Mouse (Mus musculus): ENCODE measurements around the gene Atp5g1. TPM values are rescaled to one million over a fixed set of nuclear protein-coding genes. Genes with fewer than 3 reads are reported as not detected.

Gene Atp5g1
- polyA plus RNA-seq, 1 experiment from 2014 or later = 530 TPM

GRCm38 (mm10) chr11:96068231-96068630, 7.2 kb downstream of the Atp5g1 start:
- peaks cover 20% of the 10 kb centered on the region for H3K4me1 ChIP-seq (replicated peaks)
- H3K4me2 ChIP-seq = no peak overlapping the region
- H3K9me3 ChIP-seq = no peaks in the 10 kb centered on the region
- no peak for ATAC-seq (ENCODE audit: low FRiP score)
- H3K4me3 ChIP-seq = no peak overlapping the region
- no peaks in the 10 kb centered on the region for H3K27me3 ChIP-seq
- peaks cover 18% of the 10 kb centered on the region for H3K36me3 ChIP-seq
- no peak overlapping the region for H3K27ac ChIP-seq
- H3K9ac ChIP-seq = no peak overlapping the region
- 76% methylated on average over 5 of the region's 5 CpGs for WGBS

GRCm38 (mm10) chr11:96065215-96065911, 10.1 kb downstream of the Atp5g1 start, which contains the start of gene Ube2z:
TSS of gene Ube2z (minus strand) at chr11:96065388.
- Histone ChIP-seq H3K36me3 (peaks cover 15% of the 10 kb centered on the region), H3K27ac (peak within 1 kb of the TSS; percentile 87), H3K4me2 (peak within 1 kb of the TSS; percentile 92), H3K9ac (peak within 1 kb of the TSS; percentile 97), H3K4me1 (replicated peaks) (peaks cover 29% of the 10 kb centered on the region), H3K27me3 (no peaks in the 10 kb centered on the region), H3K4me3 (peak within 1 kb of the TSS; percentile 96), H3K9me3 (no peaks in the 10 kb centered on the region)
- peak; percentile 99 for ATAC-seq (ENCODE audit: low FRiP score)
- WGBS = 6% methylated on average over 37 of the region's 50 CpGs

DNA sequence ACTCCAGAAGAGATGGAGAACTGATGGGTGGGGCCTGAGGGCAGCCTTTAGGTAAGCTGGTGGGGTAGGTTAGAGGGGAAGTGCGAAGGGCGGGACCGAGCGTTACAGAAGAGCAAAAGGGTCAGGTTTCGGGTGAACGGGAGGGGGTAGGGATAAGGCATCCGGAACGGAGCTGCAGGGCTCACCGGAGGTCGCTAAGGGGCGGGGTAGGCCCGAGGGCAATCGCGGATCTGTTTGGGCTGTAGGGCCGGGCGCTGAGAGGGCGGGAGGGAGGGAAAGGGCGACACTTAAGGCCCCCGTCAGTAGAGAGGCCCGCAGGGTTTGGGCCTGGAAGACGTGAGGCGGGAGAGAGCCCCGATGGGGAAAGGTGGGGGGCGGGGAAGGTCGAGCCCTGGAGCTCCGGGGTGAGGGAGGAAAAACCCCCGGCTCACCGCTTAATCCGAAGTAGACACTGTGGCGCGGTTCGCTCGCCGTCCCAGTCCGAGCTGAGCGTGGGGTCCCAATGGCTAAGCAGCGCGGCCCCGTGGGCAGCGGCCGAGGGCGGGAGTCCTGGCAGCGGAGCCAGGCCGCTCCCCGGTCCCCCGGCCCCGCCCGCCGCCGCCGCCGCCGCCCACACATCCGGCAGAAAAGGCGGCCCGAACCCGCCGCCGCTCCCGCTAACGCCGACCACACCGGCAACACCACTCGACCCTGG, 10.8 kb downstream of the Atp5g1 start:
- under 1% methylated on average over 51 of the region's 64 CpGs for WGBS
- H3K4me3 ChIP-seq = peak overlapping the region; percentile 96

DNA sequence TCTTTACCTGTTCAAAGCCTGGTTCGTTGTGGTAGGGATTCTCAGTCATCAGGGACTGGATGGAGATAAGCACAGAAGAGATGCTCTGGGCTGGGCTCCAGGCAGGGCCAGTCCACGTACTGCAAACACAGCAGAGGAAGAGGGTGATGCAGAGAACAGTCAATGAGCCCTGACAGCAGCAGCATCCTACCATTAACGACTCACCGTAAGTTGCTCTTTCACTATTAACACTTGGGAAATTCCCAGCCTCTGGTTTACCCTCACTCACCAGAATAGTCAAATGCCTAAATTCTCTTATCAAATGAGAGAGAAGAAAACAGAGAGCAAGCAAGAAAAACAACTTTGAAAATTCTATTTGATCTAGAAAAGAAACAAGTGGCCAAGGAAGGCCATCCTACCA, 17.2 kb downstream of the Atp5g1 start:
- H3K4me1 ChIP-seq (replicated peaks) = peaks cover 11% of the 10 kb centered on the region
- H3K27me3 ChIP-seq = no peaks in the 10 kb centered on the region
- ATAC-seq (ENCODE audit: low FRiP score) = no peak
- H3K36me3 ChIP-seq = peaks cover 70% of the 10 kb centered on the region
- no peak overlapping the region for H3K4me3 ChIP-seq
- no peak overlapping the region for H3K27ac ChIP-seq
- no peaks in the 10 kb centered on the region for H3K9me3 ChIP-seq
- no peak overlapping the region for H3K4me2 ChIP-seq
- no peak overlapping the region for H3K9ac ChIP-seq
- whole genome bisulfite sequencing = 87% methylated on average over 4 of the region's 4 CpGs

More for the DNA sequence above, 10.8 kb downstream of the Atp5g1 start:
- Histone ChIP-seq H3K9me3 (no peaks in the 10 kb centered on the region), H3K27me3 (no peaks in the 10 kb centered on the region), H3K27ac (peak overlapping the region; percentile 87), H3K4me1 (replicated peaks) (peaks cover 29% of the 10 kb centered on the region), H3K9ac (peak overlapping the region; percentile 97), H3K36me3 (peaks cover 17% of the 10 kb centered on the region), H3K4me2 (peak overlapping the region; percentile 92)
- ATAC-seq (ENCODE audit: low FRiP score) = peak; percentile 75

GRCm38 (mm10) chr11:96050854-96051253, 24.6 kb downstream of the Atp5g1 start:
- ATAC-seq (ENCODE audit: low FRiP score) = no peak
- Histone ChIP-seq H3K4me3 (no peak overlapping the region), H3K27ac (no peak overlapping the region), H3K27me3 (no peaks in the 10 kb centered on the region), H3K9ac (no peak overlapping the region), H3K4me2 (no peak overlapping the region), H3K4me1 (replicated peaks) (no peaks in the 10 kb centered on the region), H3K36me3 (peaks cover 95% of the 10 kb centered on the region), H3K9me3 (no peaks in the 10 kb centered on the region)
- 95% methylated on average over 3 of the region's 3 CpGs for WGBS

- Histone ChIP-seq H3K4me3 (no peak overlapping the region), H3K9ac (no peak overlapping the region), H3K36me3 (peaks cover 94% of the 10 kb centered on the region), H3K9me3 (no peaks in the 10 kb centered on the region), H3K27me3 (no peaks in the 10 kb centered on the region), H3K27ac (no peak overlapping the region), H3K4me2 (no peak overlapping the region), H3K4me1 (replicated peaks) (no peaks in the 10 kb centered on the region)
- ATAC-seq (ENCODE audit: low FRiP score) = no peak
- 72% methylated on average over 4 of the region's 4 CpGs for WGBS
These were observed 25.5 kb downstream of the Atp5g1 start for GRCm38 (mm10) chr11:96049939-96050338.

GRCm38 (mm10) chr11:96047469-96048373, 27.7 kb downstream of the Atp5g1 start:
- no peak for ATAC-seq (ENCODE audit: low FRiP score)
- peaks cover 93% of the 10 kb centered on the region for H3K36me3 ChIP-seq
- no peaks in the 10 kb centered on the region for H3K4me1 ChIP-seq (replicated peaks)
- H3K4me3 ChIP-seq = no peak overlapping the region
- H3K4me2 ChIP-seq = no peak overlapping the region
- H3K9me3 ChIP-seq = no peaks in the 10 kb centered on the region
- H3K27ac ChIP-seq = no peak overlapping the region
- WGBS = 93% methylated on average over 4 of the region's 4 CpGs
- no peak overlapping the region for H3K9ac ChIP-seq
- H3K27me3 ChIP-seq = no peaks in the 10 kb centered on the region

GRCm38 (mm10) chr11:96046793-96047192, 28.7 kb downstream of the Atp5g1 start:
- H3K4me3 ChIP-seq = no peak overlapping the region
- no peaks in the 10 kb centered on the region for H3K27me3 ChIP-seq
- H3K9me3 ChIP-seq = no peaks in the 10 kb centered on the region
- no peak for ATAC-seq (ENCODE audit: low FRiP score)
- no peak overlapping the region for H3K4me2 ChIP-seq
- H3K4me1 ChIP-seq (replicated peaks) = no peaks in the 10 kb centered on the region
- no peak overlapping the region for H3K27ac ChIP-seq
- H3K9ac ChIP-seq = no peak overlapping the region
- 76% methylated on average over 2 of the region's 2 CpGs for WGBS
- peaks cover 88% of the 10 kb centered on the region for H3K36me3 ChIP-seq

GRCm38 (mm10) chr11:96046028-96046427, 29.4 kb downstream of the Atp5g1 start:
- no peak for ATAC-seq (ENCODE audit: low FRiP score)
- H3K9me3 ChIP-seq = no peaks in the 10 kb centered on the region
- H3K27me3 ChIP-seq = no peaks in the 10 kb centered on the region
- H3K27ac ChIP-seq = no peak overlapping the region
- 86% methylated on average over 8 of the region's 8 CpGs for WGBS
- H3K4me2 ChIP-seq = no peak overlapping the region
- H3K36me3 ChIP-seq = peaks cover 85% of the 10 kb centered on the region
- H3K4me3 ChIP-seq = no peak overlapping the region
- H3K4me1 ChIP-seq (replicated peaks) = no peaks in the 10 kb centered on the region
- H3K9ac ChIP-seq = no peak overlapping the region

- Histone ChIP-seq H3K27me3 (no peaks in the 10 kb centered on the region), H3K4me1 (replicated peaks) (no peaks in the 10 kb centered on the region), H3K9ac (no peak overlapping the region), H3K27ac (no peak overlapping the region), H3K9me3 (no peaks in the 10 kb centered on the region), H3K4me3 (no peak overlapping the region), H3K4me2 (no peak overlapping the region), H3K36me3 (peaks cover 82% of the 10 kb centered on the region)
- 88% methylated on average over 11 of the region's 11 CpGs for WGBS
- no peak for ATAC-seq (ENCODE audit: low FRiP score)
These were observed 30.5 kb downstream of the Atp5g1 start for GRCm38 (mm10) chr11:96044803-96045567.

DNA sequence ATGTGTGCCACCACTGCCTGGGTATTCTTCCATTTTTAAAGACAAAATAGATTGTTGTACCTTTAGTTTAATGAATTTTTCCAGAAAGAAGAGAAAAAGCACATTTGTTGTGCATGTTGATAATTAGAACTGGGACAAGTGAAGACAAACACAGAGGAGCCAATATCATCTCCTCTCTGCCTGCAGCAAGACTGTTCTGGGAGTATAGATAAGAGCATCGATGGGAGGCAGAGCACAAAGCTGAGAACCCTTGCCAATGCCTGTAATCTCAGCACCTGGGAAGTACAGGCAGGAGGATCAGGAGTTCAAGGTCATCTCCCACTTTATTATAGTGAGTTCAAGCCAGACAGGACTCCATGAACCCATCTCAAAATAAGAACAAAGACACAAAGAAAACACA, 36.9 kb downstream of the Atp5g1 start:
- H3K27me3 ChIP-seq = no peaks in the 10 kb centered on the region
- H3K9ac ChIP-seq = no peak overlapping the region
- H3K36me3 ChIP-seq = peaks cover 48% of the 10 kb centered on the region
- H3K4me1 ChIP-seq (replicated peaks) = peaks cover 29% of the 10 kb centered on the region
- H3K4me2 ChIP-seq = no peak overlapping the region
- no peaks in the 10 kb centered on the region for H3K9me3 ChIP-seq
- ATAC-seq (ENCODE audit: low FRiP score) = no peak
- no peak overlapping the region for H3K4me3 ChIP-seq
- no peak overlapping the region for H3K27ac ChIP-seq
- WGBS = 93% methylated on average over 1 of the region's 1 CpGs

All from hindbrain, embryonic 13.5 days (tissue).